Mouse (Mus musculus): ENCODE data around the gene Abcc8. TPM values are rescaled to one million over a fixed set of nuclear protein-coding genes. Genes with fewer than 3 reads are reported as not detected.

The Abcc8 gene
- polyA plus RNA-seq, 1 experiment from 2014 or later, result 0.74 TPM

- H3K4me3 ChIP-seq, result no peak overlapping the region
- H3K9me3 ChIP-seq (replicated peaks), result no peaks in the 10 kb centered on the region
- H3K27me3 ChIP-seq (ENCODE audit: low read depth, poor library complexity, severe bottlenecking), result no peaks in the 10 kb centered on the region
- no peak overlapping the region for H3K27ac ChIP-seq (replicated peaks)
- 98% methylated on average over 8 of the region's 8 CpGs for WGBS
- H3K36me3 ChIP-seq, result peaks cover 99% of the 10 kb centered on the region
- no peaks in the 10 kb centered on the region for H3K4me1 ChIP-seq
- no peak for DNase-seq (ENCODE audit: low spot score)
Measured at GRCm38 (mm10) chr7:46060688-46061087, 119.1 kb downstream of the Abcc8 start.

- Histone ChIP-seq H3K27ac (replicated peaks) (no peak overlapping the region), H3K9me3 (replicated peaks) (no peaks in the 10 kb centered on the region), H3K4me1 (no peaks in the 10 kb centered on the region), H3K36me3 (peaks cover 99% of the 10 kb centered on the region), H3K27me3 (ENCODE audit: low read depth, poor library complexity, severe bottlenecking) (no peaks in the 10 kb centered on the region), H3K4me3 (no peak overlapping the region)
- 96% methylated on average over 11 of the region's 11 CpGs for WGBS
- DNase-seq (ENCODE audit: low spot score), result no peak
Measured at GRCm38 (mm10) chr7:46058882-46059281, 121.0 kb downstream of the Abcc8 start.

Other genes with a start within 250 kb of the Abcc8 start
- 0.12 and 0.17 TPM in 2 replicates for gene Abcc6, start 149.7 kb downstream of the Abcc8 start, polyA plus RNA-seq (2016; fragmentation: Nextera tagmentation; extraction: Ambion mirVana)
- 29.9 and 31.0 TPM in 2 replicates for gene Nomo1, start 146.3 kb downstream of the Abcc8 start, polyA plus RNA-seq (2016; fragmentation: Nextera tagmentation; extraction: Ambion mirVana)
- 0.12 and 0.19 TPM in 2 replicates for gene Kcnj11, start 79.3 kb downstream of the Abcc8 start, polyA plus RNA-seq (2016; fragmentation: Nextera tagmentation; extraction: Ambion mirVana)
- 3.7 and 4.3 TPM in 2 replicates for gene Ush1c, start 58.5 kb upstream of the Abcc8 start, polyA plus RNA-seq (2016; fragmentation: Nextera tagmentation; extraction: Ambion mirVana)
- 0.06 TPM in 1 of 2 replicates, not detected in the other for gene Otog, start 61.0 kb upstream of the Abcc8 start, polyA plus RNA-seq (2016; fragmentation: Nextera tagmentation; extraction: Ambion mirVana)
- not detected in 2 replicates for gene Myod1, start 196.4 kb upstream of the Abcc8 start, polyA plus RNA-seq (2016; fragmentation: Nextera tagmentation; extraction: Ambion mirVana)
- 0.37 and 1.3 TPM in 2 replicates for gene Kcnc1, start 216.5 kb upstream of the Abcc8 start, polyA plus RNA-seq (2016; fragmentation: Nextera tagmentation; extraction: Ambion mirVana)